Mouse (Mus musculus): ENCODE results near the gene Polr3c.

GRCm38 (mm10) chr3:96715854-96716253 lies 11.6 kb downstream of the Polr3c start:
- TF ChIP-seq POLR2A (IDR thresholded peaks at IDR 0.05; ENCODE audit: borderline replicate concordance, low read depth, low read length) = no peak
- no peak for TF ChIP-seq CTCF (IDR thresholded peaks at IDR 0.05; ENCODE audit: low read depth, low read length)
